Mouse (Mus musculus): Measurements from ENCODE around the gene Creb3l2. TPM values are rescaled to one million over a fixed set of nuclear protein-coding genes. Genes with fewer than 3 reads are reported as not detected.
A peak's percentile ranks its signal among the peaks of the same experiment; 100 is the strongest.

Gene Creb3l2
- total and polyA plus RNA-seq, 2 experiments from 2014 or later, result 2.2 to 6.3 TPM

- TF ChIP-seq CTCF (IDR thresholded peaks at IDR 0.05; ENCODE audit: low read depth), result no peak
- ATAC-seq (no peak), DNase-seq (ENCODE audit: low spot score) (no peak)
- Histone ChIP-seq H3K27ac (no peak overlapping the region), H3K9me3 (ENCODE audit: low read length) (no peaks in the 10 kb centered on the region), H3K36me3 (ENCODE audit: insufficient read depth, low read length) (no peaks in the 10 kb centered on the region), H3K4me3 (ENCODE audit: low read length) (no peak overlapping the region), H3K4me1 (ENCODE audit: insufficient read depth, low read length) (peaks cover 37% of the 10 kb centered on the region), H3K4me2 (ENCODE audit: low read depth, low read length) (no peak overlapping the region), H3K27me3 (ENCODE audit: insufficient read depth, low read length) (no peaks in the 10 kb centered on the region), H3K9ac (replicated peaks; ENCODE audit: low read length) (no peak overlapping the region)
- WGBS, result 79% methylated on average over 10 of the region's 10 CpGs
Observed at GRCm38 (mm10) chr6:37332846-37333245, 109.1 kb downstream of the Creb3l2 start.

- WGBS, result 18% methylated on average over 5 of the region's 5 CpGs
- Histone ChIP-seq H3K27me3 (ENCODE audit: insufficient read depth, low read length) (no peaks in the 10 kb centered on the region), H3K36me3 (ENCODE audit: insufficient read depth, low read length) (no peaks in the 10 kb centered on the region), H3K4me3 (ENCODE audit: low read length) (no peak overlapping the region), H3K9me3 (ENCODE audit: low read length) (no peaks in the 10 kb centered on the region), H3K4me1 (ENCODE audit: insufficient read depth, low read length) (peaks cover 33% of the 10 kb centered on the region), H3K27ac (peak overlapping the region; percentile 23; the same call in 1 of the 2 replicates), H3K4me2 (ENCODE audit: low read depth, low read length) (no peak overlapping the region), H3K9ac (replicated peaks; ENCODE audit: low read length) (no peak overlapping the region)
- DNase-seq (ENCODE audit: low spot score), result peak; percentile 79
- peak; percentile 82 for ATAC-seq
- TF ChIP-seq CTCF (IDR thresholded peaks at IDR 0.05; ENCODE audit: low read depth), result no peak
Observed at GRCm38 (mm10) chr6:37329901-37330864, 111.8 kb downstream of the Creb3l2 start.

- Histone ChIP-seq H3K27ac (no peak overlapping the region), H3K9ac (replicated peaks; ENCODE audit: low read length) (no peak overlapping the region), H3K27me3 (ENCODE audit: insufficient read depth, low read length) (no peaks in the 10 kb centered on the region), H3K9me3 (ENCODE audit: low read length) (no peaks in the 10 kb centered on the region), H3K36me3 (ENCODE audit: insufficient read depth, low read length) (no peaks in the 10 kb centered on the region), H3K4me2 (ENCODE audit: low read depth, low read length) (no peak overlapping the region), H3K4me1 (ENCODE audit: insufficient read depth, low read length) (peaks cover 33% of the 10 kb centered on the region), H3K4me3 (ENCODE audit: low read length) (no peak overlapping the region)
- no peak for TF ChIP-seq CTCF (IDR thresholded peaks at IDR 0.05; ENCODE audit: low read depth)
- DNase-seq (ENCODE audit: low spot score) (no peak), ATAC-seq (no peak)
- WGBS, result 56% methylated on average over 3 of the region's 3 CpGs
Observed at GRCm38 (mm10) chr6:37329376-37329775, 112.6 kb downstream of the Creb3l2 start.

- Histone ChIP-seq H3K27ac (no peak overlapping the region; the same call in 1 of the 2 replicates), H3K4me3 (ENCODE audit: low read length) (no peak overlapping the region), H3K4me2 (ENCODE audit: low read depth, low read length) (no peak overlapping the region), H3K36me3 (ENCODE audit: insufficient read depth, low read length) (no peaks in the 10 kb centered on the region), H3K4me1 (ENCODE audit: insufficient read depth, low read length) (peaks cover 33% of the 10 kb centered on the region), H3K27me3 (ENCODE audit: insufficient read depth, low read length) (no peaks in the 10 kb centered on the region), H3K9ac (replicated peaks; ENCODE audit: low read length) (no peak overlapping the region), H3K9me3 (ENCODE audit: low read length) (no peaks in the 10 kb centered on the region)
- ATAC-seq (no peak), DNase-seq (ENCODE audit: low spot score) (peak; percentile 60)
- 23% methylated on average over 7 of the region's 7 CpGs for WGBS
- TF ChIP-seq CTCF (IDR thresholded peaks at IDR 0.05; ENCODE audit: low read depth), result no peak
Observed at GRCm38 (mm10) chr6:37328671-37329070, 113.3 kb downstream of the Creb3l2 start.

- no peaks in the 10 kb centered on the region for H3K27me3 ChIP-seq (ENCODE audit: insufficient read depth, low read length)
- no peak for TF ChIP-seq CTCF (IDR thresholded peaks at IDR 0.05; ENCODE audit: low read depth)
Observed at GRCm38 (mm10) chr6:37327519-37327918, 114.4 kb downstream of the Creb3l2 start.

GRCm38 (mm10) chr6:37326603-37326955 is 115.4 kb downstream of the Creb3l2 start:
- no peak for TF ChIP-seq CTCF (IDR thresholded peaks at IDR 0.05; ENCODE audit: low read depth)
- H3K9me3 ChIP-seq (ENCODE audit: low read length), result no peaks in the 10 kb centered on the region
- no peak overlapping the region for H3K27ac ChIP-seq
- DNase-seq (ENCODE audit: low spot score), result peak; percentile 80
- H3K27me3 ChIP-seq (ENCODE audit: insufficient read depth, low read length), result no peaks in the 10 kb centered on the region
- no peak overlapping the region for H3K9ac ChIP-seq (replicated peaks; ENCODE audit: low read length)
- no peak for ATAC-seq
- no peaks in the 10 kb centered on the region for H3K36me3 ChIP-seq (ENCODE audit: insufficient read depth, low read length)
- no peak overlapping the region for H3K4me3 ChIP-seq (ENCODE audit: low read length)
- 16% methylated on average over 8 of the region's 8 CpGs for WGBS
- H3K4me2 ChIP-seq (ENCODE audit: low read depth, low read length), result no peak overlapping the region
- H3K4me1 ChIP-seq (ENCODE audit: insufficient read depth, low read length), result peaks cover 33% of the 10 kb centered on the region

More at GRCm38 (mm10) chr6:37327519-37327918, 114.4 kb downstream of the Creb3l2 start:
- Histone ChIP-seq H3K4me1 (ENCODE audit: insufficient read depth, low read length) (peaks cover 33% of the 10 kb centered on the region), H3K27ac (no peak overlapping the region), H3K4me3 (ENCODE audit: low read length) (no peak overlapping the region), H3K36me3 (ENCODE audit: insufficient read depth, low read length) (no peaks in the 10 kb centered on the region), H3K9me3 (ENCODE audit: low read length) (no peaks in the 10 kb centered on the region), H3K4me2 (ENCODE audit: low read depth, low read length) (no peak overlapping the region), H3K9ac (replicated peaks; ENCODE audit: low read length) (0 out of 2 replicates have a peak overlapping the region, but pooled peaks have one; percentile 5)
- WGBS, result 44% methylated on average over 6 of the region's 6 CpGs
- no peak for DNase-seq (ENCODE audit: low spot score)
- ATAC-seq, result no peak

Measured in hindbrain, postnatal 0 days (tissue).